Mouse (Mus musculus) kidney, embryonic 16.5 days (tissue): ENCODE results near the gene Ipmk. TPM values are rescaled to one million over a fixed set of nuclear protein-coding genes. Genes with fewer than 3 reads are reported as not detected.
A peak's percentile ranks its signal among the peaks of the same experiment; 100 is the strongest.

ENCODE experiments used
- ATAC-seq: fragments of 200-750 bp; cut with Nextera tagmentation; 2 replicates; pipeline ENCODE4 v1.8.0; 2017; ENCODE audit warnings: moderate TSS enrichment; ENCODE audit not compliant: low FRiP score, low TSS enrichment
- H3K27ac ChIP-seq: fragments of 300-500 bp; sonication (generic); 2 replicates; pipeline ENCODE4 v1.5.1; 2014; ENCODE audit warnings: low read length
- H3K27me3 ChIP-seq: fragments of 300-500 bp; sonication (generic); 2 replicates; pipeline ENCODE4 v1.6.1; 2014; ENCODE audit warnings: low read length, control low read depth, mixed read lengths; ENCODE audit not compliant: insufficient read depth
- H3K36me3 ChIP-seq: fragments of 300-500 bp; sonication (generic); 2 replicates; pipeline ENCODE4 v1.6.1; 2014; ENCODE audit warnings: low read length, control low read depth, mixed read lengths; ENCODE audit not compliant: insufficient read depth
- H3K4me1 ChIP-seq: fragments of 300-500 bp; sonication (generic); 2 replicates; pipeline ENCODE4 v1.6.1; 2014; ENCODE audit warnings: low read length, control low read depth, mixed read lengths; ENCODE audit not compliant: insufficient read depth
- H3K4me2 ChIP-seq: fragments of 300-500 bp; sonication (generic); replicated peaks from 2 replicates; pipeline ENCODE4 v1.6.1; 2014; ENCODE audit warnings: low read depth, low read length
- H3K4me3 ChIP-seq: fragments of 300-500 bp; sonication (generic); 2 replicates; pipeline ENCODE4 v1.5.1; 2014; ENCODE audit warnings: mild to moderate bottlenecking, low read length
- H3K9ac ChIP-seq: fragments of 300-500 bp; sonication (generic); replicated peaks from 2 replicates; pipeline ENCODE4 v1.6.1; 2014; ENCODE audit warnings: low read length
- H3K9me3 ChIP-seq: fragments of 300-500 bp; sonication (generic); 2 replicates; pipeline ENCODE4 v1.6.1; 2016; ENCODE audit warnings: low read length, control low read depth
- whole genome bisulfite sequencing: fragments of 180-500 bp; shearing (Covaris S2); extraction: QIAGEN DNeasy Blood & Tissue Kit; methylation state at CpG from one replicate; pipeline ENCODE4 v1.1.7; 2014; 5-methylcytosine and 5-hydroxymethylcytosine counted together
- polyA plus RNA-seq: library from polyadenylated mRNA; unstranded; fragments of >200 nt; fragmentation: Nextera tagmentation; extraction: Ambion mirVana; gene quantifications from 2 replicates; pipeline ENCODE4 v1.2.1, GENCODE M21; 2015

The Ipmk gene
- polyA plus RNA-seq, 1 experiment from 2014 or later, result 15.6 TPM

GRCm38 (mm10) chr10:71361836-71362562 lies 14.4 kb downstream of the Ipmk start:
- 28% methylated on average over 18 of the region's 18 CpGs for WGBS

GRCm38 (mm10) chr10:71363440-71363839 lies 15.9 kb downstream of the Ipmk start:
- Histone ChIP-seq H3K4me1 (peaks cover 20% of the 10 kb centered on the region; the same call in 1 of the 2 replicates), H3K4me3 (no peak overlapping the region), H3K9me3 (no peaks in the 10 kb centered on the region), H3K36me3 (peaks cover 9% of the 10 kb centered on the region; the same call in 1 of the 2 replicates), H3K27me3 (no peaks in the 10 kb centered on the region), H3K27ac (no peak overlapping the region), H3K4me2 (no peak overlapping the region), H3K9ac (no peak overlapping the region)
- WGBS, result 63% methylated on average over 8 of the region's 8 CpGs
- ATAC-seq, result no peak

More at GRCm38 (mm10) chr10:71361836-71362562, 14.4 kb downstream of the Ipmk start:
- H3K9me3 ChIP-seq, result no peaks in the 10 kb centered on the region
- peaks cover 18% of the 10 kb centered on the region; the same call in 1 of the 2 replicates for H3K4me1 ChIP-seq
- peaks cover 6% of the 10 kb centered on the region; the same call in 1 of the 2 replicates for H3K36me3 ChIP-seq
- 0 out of 2 replicates have a peak, but pooled peaks have one; percentile 33 for ATAC-seq
- H3K9ac ChIP-seq, result no peak overlapping the region
- H3K27me3 ChIP-seq, result no peaks in the 10 kb centered on the region
- peak overlapping the region; percentile 41 for H3K4me2 ChIP-seq
- H3K27ac ChIP-seq, result no peak overlapping the region
- no peak overlapping the region for H3K4me3 ChIP-seq

GRCm38 (mm10) chr10:71363858-71364257 lies 16.3 kb downstream of the Ipmk start:
- no peak for ATAC-seq
- 80% methylated on average over 10 of the region's 10 CpGs for WGBS

GRCm38 (mm10) chr10:71368128-71368940 lies 20.8 kb downstream of the Ipmk start:
- H3K36me3 ChIP-seq, result peaks cover 9% of the 10 kb centered on the region; the same call in 1 of the 2 replicates
- WGBS, result 58% methylated on average over 16 of the region's 16 CpGs
- H3K4me3 ChIP-seq, result no peak overlapping the region
- H3K27me3 ChIP-seq, result no peaks in the 10 kb centered on the region
- H3K9ac ChIP-seq, result no peak overlapping the region
- peak overlapping the region; percentile 35 for H3K4me2 ChIP-seq
- peak overlapping the region; percentile 35 for H3K27ac ChIP-seq
- H3K4me1 ChIP-seq, result peaks cover 5% of the 10 kb centered on the region; the same call in 1 of the 2 replicates
- H3K9me3 ChIP-seq, result no peaks in the 10 kb centered on the region
- ATAC-seq, result peak; percentile 93

More at GRCm38 (mm10) chr10:71363858-71364257, 16.3 kb downstream of the Ipmk start:
- Histone ChIP-seq H3K9ac (no peak overlapping the region), H3K9me3 (no peaks in the 10 kb centered on the region), H3K4me2 (no peak overlapping the region), H3K4me3 (no peak overlapping the region), H3K27me3 (no peaks in the 10 kb centered on the region), H3K36me3 (peaks cover 9% of the 10 kb centered on the region; the same call in 1 of the 2 replicates), H3K4me1 (peaks cover 23% of the 10 kb centered on the region; the same call in 1 of the 2 replicates), H3K27ac (no peak overlapping the region)

GRCm38 (mm10) chr10:71369466-71369865 lies 21.9 kb downstream of the Ipmk start:
- Histone ChIP-seq H3K36me3 (peaks cover 10% of the 10 kb centered on the region; the same call in 1 of the 2 replicates), H3K4me1 (peaks cover 5% of the 10 kb centered on the region; the same call in 1 of the 2 replicates), H3K27me3 (no peaks in the 10 kb centered on the region), H3K27ac (no peak overlapping the region), H3K4me2 (no peak overlapping the region), H3K4me3 (no peak overlapping the region), H3K9me3 (no peaks in the 10 kb centered on the region), H3K9ac (no peak overlapping the region)
- no peak for ATAC-seq
- 77% methylated on average over 3 of the region's 3 CpGs for WGBS

GRCm38 (mm10) chr10:71371881-71372280 lies 24.3 kb downstream of the Ipmk start:
- ATAC-seq, result no peak
- Histone ChIP-seq H3K27me3 (no peaks in the 10 kb centered on the region), H3K4me2 (no peak overlapping the region), H3K4me3 (no peak overlapping the region), H3K27ac (no peak overlapping the region), H3K36me3 (peaks cover 8% of the 10 kb centered on the region; the same call in 1 of the 2 replicates), H3K9me3 (no peaks in the 10 kb centered on the region), H3K9ac (no peak overlapping the region), H3K4me1 (peaks cover 5% of the 10 kb centered on the region; the same call in 1 of the 2 replicates)
- WGBS, result 57% methylated on average over 6 of the region's 6 CpGs

GRCm38 (mm10) chr10:71373706-71374105 lies 26.1 kb downstream of the Ipmk start:
- Histone ChIP-seq H3K36me3 (peaks cover 14% of the 10 kb centered on the region; the same call in 1 of the 2 replicates), H3K9ac (no peak overlapping the region), H3K27me3 (no peaks in the 10 kb centered on the region), H3K4me3 (no peak overlapping the region), H3K27ac (no peak overlapping the region), H3K4me2 (no peak overlapping the region), H3K9me3 (no peaks in the 10 kb centered on the region), H3K4me1 (0 out of 2 replicates have a peak, but pooled peaks cover under 1% of the 10 kb centered on the region)
- WGBS, result 57% methylated on average over 11 of the region's 11 CpGs
- ATAC-seq, result no peak

GRCm38 (mm10) chr10:71376014-71376413 lies 28.5 kb downstream of the Ipmk start:
- Histone ChIP-seq H3K4me3 (no peak overlapping the region), H3K9me3 (no peaks in the 10 kb centered on the region), H3K27me3 (no peaks in the 10 kb centered on the region), H3K4me2 (no peak overlapping the region), H3K27ac (no peak overlapping the region), H3K9ac (no peak overlapping the region), H3K36me3 (peaks cover 23% of the 10 kb centered on the region; the same call in 1 of the 2 replicates), H3K4me1 (no peaks in the 10 kb centered on the region)
- 68% methylated on average over 6 of the region's 6 CpGs for WGBS
- ATAC-seq, result no peak

- Histone ChIP-seq H3K36me3 (peaks cover 22% of the 10 kb centered on the region; the same call in 1 of the 2 replicates), H3K27me3 (no peaks in the 10 kb centered on the region), H3K9ac (no peak overlapping the region), H3K9me3 (no peaks in the 10 kb centered on the region), H3K4me1 (peaks cover 32% of the 10 kb centered on the region), H3K4me3 (no peak overlapping the region), H3K4me2 (no peak overlapping the region), H3K27ac (no peak overlapping the region)
- ATAC-seq, result no peak
- 90% methylated on average over 7 of the region's 7 CpGs for WGBS
These were observed 32.8 kb downstream of the Ipmk start for GRCm38 (mm10) chr10:71380406-71380805.
